Mouse (Mus musculus): ENCODE results near the gene Ugt1a9.

Ugt1a9 gene

GRCm38 (mm10) chr1:88179657-88180056, 109.1 kb downstream of the Ugt1a9 start:
- DNase-seq (ENCODE audit: low spot score in 2 of 2), result no peak

GRCm38 (mm10) chr1:88186325-88186935, 115.8 kb downstream of the Ugt1a9 start:
- DNase-seq (ENCODE audit: low spot score in 2 of 2), result no peak

DNA sequence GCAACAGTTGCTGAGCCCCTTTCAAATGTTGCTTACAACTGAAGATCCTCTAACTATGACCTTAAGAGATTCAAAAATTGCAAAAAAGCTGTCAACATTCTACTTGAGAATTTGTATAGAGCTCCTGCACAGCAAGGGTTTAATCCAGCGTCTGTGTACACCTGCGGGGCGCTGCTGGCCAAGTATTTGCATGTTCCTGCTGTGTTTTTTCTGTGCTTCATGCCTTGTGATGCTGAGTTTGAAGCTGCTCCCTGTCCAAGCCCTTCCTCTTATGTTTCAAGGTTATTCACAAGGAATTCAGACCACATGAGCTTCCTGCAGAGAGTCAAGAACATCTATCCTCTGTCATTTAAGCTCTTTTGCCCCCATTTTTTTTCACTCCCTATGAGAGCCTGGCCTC, 121.5 kb downstream of the Ugt1a9 start:
- DNase-seq (ENCODE audit: low spot score in 2 of 2), result no peak

- DNase-seq (ENCODE audit: low spot score in 2 of 2), result no peak
Measured at GRCm38 (mm10) chr1:88195687-88196086, 125.1 kb downstream of the Ugt1a9 start.

DNA sequence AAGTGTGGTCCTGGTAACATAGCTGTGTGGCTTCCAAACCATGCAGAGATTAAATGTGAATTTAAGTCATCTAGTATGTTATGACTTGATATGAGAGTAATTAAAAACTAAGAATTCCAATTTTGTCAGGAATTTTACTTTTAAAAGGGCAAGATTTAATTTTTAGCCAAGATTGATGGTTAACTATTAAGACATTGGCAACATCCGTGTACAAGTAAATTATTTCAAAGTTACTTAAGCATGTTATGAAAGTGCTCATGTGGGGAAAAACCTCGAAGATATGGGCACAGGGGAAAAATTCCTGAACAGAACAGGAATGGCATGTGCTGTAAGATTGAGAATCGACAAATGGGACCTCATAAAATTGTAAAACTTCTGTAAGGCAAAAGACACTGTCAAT, 126.8 kb downstream of the Ugt1a9 start:
- DNase-seq (ENCODE audit: low spot score in 2 of 2), result no peak

- no peak for DNase-seq (ENCODE audit: low spot score in 2 of 2)
Measured at GRCm38 (mm10) chr1:88199996-88200395, 129.4 kb downstream of the Ugt1a9 start.

GRCm38 (mm10) chr1:88200456-88200855, 129.9 kb downstream of the Ugt1a9 start, which contains the start of gene Ugt1a2:
Gene Ugt1a2, plus strand, starts transcription at chr1:88200601.
- no peak for DNase-seq (ENCODE audit: low spot score in 2 of 2)

DNA sequence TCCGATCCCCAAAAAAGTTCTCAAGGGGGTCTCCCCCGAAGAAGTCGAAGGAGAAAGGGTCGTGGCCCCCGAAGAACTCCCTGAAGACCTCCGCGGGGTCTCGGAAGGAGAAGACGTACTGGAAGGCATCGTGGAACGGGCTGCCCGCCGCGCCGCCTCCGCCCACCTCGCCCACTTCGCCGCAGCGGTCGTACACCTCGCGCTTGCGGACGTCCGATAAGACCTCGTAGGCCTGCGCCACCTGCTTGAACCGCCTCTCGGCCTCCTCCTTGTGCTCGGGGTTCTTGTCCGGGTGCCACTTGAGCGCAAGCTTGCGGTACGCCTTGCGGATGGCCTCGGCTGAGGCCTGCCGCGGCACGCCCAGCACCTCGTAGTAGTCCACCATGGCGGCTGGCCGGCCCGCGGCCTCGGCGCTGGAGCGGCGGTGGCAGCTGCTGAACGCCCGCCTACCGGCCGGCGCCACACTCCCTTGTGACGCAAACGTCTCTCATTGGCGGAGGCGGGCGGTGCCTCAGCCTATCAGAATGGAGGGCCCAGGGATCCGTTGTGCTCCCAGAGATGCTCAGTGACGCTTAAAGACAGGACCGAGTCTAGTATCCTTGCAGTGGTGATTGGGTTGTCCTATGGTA, 134.8 kb downstream of the Ugt1a9 start, which contains the start of gene Dnajb3:
Gene Dnajb3, minus strand, starts transcription at position 489 of the 629 bp plus-strand sequence.
- DNase-seq (ENCODE audit: low spot score in 2 of 2), result peak; percentile 65 to 78

GRCm38 (mm10) chr1:88206843-88207479, 136.4 kb downstream of the Ugt1a9 start:
- DNase-seq (ENCODE audit: low spot score in 2 of 2), result no peak

- no peak for DNase-seq (ENCODE audit: low spot score in 2 of 2)
Measured at GRCm38 (mm10) chr1:88211812-88212211, 141.2 kb downstream of the Ugt1a9 start, which contains the start of gene Ugt1a1. Gene Ugt1a1, plus strand, starts transcription at chr1:88211959.

GRCm38 (mm10) chr1:88212341-88213045, 141.9 kb downstream of the Ugt1a9 start:
- no peak for DNase-seq (ENCODE audit: low spot score in 2 of 2)

- DNase-seq (ENCODE audit: low spot score in 2 of 2), result no peak
Measured at GRCm38 (mm10) chr1:88213061-88213460, 142.5 kb downstream of the Ugt1a9 start.

DNA sequence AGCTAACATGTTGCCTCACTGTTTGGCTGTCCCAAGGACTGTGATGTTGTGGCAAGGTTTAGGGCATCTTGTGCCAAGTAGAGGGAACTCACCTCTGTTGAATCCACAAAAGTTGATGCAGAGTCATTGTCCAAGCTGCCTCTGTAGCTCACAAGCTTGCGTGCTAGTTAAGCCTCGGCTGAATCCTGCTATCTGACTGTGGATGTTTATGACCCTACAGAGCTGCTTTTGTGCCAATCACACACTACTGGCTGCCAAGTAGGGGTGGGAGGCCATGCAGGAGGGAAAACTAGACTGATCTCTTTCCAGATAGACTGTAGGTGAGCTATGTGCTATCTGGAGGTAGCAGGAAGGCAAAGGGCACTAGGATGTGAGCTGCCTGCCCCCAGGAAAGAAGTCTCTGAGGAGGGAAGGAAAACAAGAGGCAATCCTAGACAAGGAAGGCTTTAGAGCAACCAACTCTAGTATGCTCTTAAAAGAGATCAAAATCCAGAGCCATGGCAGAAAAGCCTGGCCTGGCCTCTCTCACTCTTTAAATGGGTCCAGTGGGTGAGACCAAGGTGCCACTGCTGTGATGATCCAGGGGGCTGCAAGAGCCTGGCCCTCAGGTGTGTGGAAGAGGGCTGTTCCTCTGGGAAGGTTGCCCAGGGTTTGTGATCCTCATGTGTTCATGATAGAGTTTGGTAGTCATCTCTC, 143.3 kb downstream of the Ugt1a9 start:
- DNase-seq (ENCODE audit: low spot score in 2 of 2), result no peak

GRCm38 (mm10) chr1:88214462-88214952, 143.9 kb downstream of the Ugt1a9 start:
- no peak for DNase-seq (ENCODE audit: low spot score in 2 of 2)

DNA sequence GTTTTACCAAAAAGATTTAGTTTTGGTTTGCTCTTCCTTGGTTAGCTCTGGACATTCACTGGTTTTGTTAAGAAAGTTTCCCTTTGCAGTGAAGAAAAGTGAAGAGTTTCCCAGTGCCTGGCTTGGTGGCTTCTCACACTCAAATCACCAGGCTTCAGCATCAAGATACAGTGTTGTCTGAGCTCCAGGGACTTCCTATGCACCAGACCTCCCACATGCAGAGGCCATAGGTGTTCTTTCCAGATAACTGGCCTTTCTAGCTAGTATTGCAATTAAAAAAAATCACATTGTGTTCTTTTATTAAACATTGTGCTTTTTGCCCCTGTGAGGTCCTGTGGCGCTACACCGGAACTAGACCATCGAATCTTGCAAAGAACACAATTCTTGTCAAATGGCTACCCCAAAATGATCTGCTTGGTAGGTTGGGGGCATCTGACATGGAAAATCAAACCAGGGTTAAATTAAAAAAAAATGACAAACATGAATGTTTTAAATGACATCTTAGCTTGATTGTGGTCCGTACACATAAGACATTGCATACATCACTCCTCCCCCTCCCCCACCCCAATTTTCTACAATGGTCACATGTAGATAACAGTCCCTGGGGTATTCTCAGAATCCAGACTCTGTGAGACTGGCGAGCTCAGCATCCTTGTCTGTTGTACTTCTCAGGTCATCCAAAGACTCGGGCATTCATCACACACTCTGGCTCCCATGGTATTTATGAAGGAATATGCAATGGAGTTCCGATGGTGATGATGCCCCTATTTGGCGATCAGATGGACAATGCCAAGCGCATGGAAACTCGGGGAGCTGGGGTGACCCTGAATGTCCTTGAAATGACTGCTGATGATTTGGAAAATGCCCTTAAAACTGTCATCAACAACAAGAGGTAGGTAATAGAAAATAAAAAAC, 145.1 kb downstream of the Ugt1a9 start:
- no peak for DNase-seq (ENCODE audit: low spot score in 2 of 2)

DNA sequence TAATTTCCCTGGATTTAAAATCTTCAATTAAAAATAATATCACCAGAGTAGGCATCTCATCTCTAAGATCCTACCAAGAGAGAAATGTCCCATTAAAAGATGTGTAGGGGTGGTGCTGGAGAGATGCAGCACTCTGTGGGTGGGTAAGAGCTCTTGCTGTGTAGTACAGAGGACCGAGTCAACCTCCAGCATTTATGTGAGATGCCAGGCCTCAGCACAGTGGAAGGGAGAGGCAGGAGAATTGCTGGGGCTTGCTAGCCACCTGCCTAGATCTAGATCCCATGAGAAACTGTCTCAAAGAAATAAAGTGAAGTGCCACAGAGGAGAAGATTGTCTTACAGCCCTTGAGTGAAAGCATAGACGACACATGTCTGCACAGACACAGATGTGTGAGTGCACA, 146.0 kb downstream of the Ugt1a9 start:
- no peak for DNase-seq (ENCODE audit: low spot score in 2 of 2)

- no peak for DNase-seq (ENCODE audit: low spot score in 2 of 2)
Measured at GRCm38 (mm10) chr1:88217144-88217543, 146.5 kb downstream of the Ugt1a9 start.

DNA sequence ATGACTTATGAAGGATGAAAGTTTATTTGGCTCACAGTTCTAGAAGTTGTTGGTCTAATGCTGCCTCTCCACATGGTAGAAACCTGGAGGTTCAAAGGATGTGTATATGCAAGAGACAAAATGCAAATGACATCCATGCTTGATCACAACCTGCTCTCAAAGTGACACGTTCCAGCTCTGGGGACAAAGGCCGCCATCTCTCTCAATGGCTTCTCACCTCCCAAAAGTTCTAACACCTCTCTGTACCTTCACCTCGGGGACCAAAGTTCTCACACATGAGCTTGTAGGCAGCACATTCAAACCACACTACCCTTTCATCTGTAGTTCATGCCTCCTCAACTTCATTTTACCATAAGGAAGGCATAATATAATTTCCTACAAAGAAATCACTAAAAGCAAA, 147.0 kb downstream of the Ugt1a9 start:
- no peak for DNase-seq (ENCODE audit: low spot score in 2 of 2)

DNA sequence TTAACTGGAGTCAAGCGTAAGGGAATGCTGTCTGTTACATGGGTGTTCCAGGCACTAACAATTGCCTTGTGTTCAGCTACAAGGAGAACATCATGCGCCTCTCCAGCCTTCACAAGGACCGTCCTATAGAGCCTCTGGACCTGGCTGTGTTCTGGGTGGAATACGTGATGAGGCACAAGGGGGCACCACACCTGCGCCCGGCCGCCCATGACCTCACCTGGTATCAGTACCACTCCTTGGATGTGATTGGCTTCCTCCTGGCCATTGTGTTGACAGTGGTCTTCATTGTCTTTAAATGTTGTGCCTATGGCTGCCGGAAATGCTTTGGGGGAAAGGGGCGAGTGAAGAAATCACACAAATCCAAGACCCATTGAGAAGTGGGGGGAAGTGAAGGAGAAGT, 147.5 kb downstream of the Ugt1a9 start:
- DNase-seq (ENCODE audit: low spot score in 2 of 2), result no peak

DNA sequence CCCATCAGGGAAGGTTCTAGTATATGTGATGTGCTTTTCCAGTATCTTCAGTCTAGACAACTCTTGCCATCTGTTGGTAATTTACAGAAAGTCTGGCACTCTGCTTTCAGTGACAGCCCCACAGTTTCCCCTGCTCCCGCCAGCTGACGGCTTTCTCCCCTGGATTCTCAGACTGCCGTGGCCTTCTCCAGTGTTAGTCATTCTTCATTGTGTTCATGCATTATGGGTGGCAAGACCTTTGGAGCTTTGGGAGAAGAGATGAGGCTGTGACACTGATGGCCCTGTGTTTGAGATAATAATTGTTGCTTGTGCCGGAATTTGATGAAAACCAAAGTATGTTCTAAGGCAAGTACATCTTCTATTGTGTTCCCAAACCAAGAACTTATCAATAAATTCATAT, 148.0 kb downstream of the Ugt1a9 start:
- no peak for DNase-seq (ENCODE audit: low spot score in 2 of 2)
